Mouse (Mus musculus): ENCODE data around the gene Wdfy1. TPM values are rescaled to one million over a fixed set of nuclear protein-coding genes. Genes with fewer than 3 reads are reported as not detected.
A peak's percentile ranks its signal among the peaks of the same experiment; 100 is the strongest.

Wdfy1 gene
- total RNA-seq, 2 experiments from 2014 or later = 39.3 to 42.0 TPM

- no peak for DNase-seq (ENCODE audit: low spot score in 2 of 2)
- intact Hi-C loops (cut with DNase I) = no loop called here
These were observed 100.2 kb downstream of the Wdfy1 start for GRCm38 (mm10) chr1:79675716-79676115.

DNA sequence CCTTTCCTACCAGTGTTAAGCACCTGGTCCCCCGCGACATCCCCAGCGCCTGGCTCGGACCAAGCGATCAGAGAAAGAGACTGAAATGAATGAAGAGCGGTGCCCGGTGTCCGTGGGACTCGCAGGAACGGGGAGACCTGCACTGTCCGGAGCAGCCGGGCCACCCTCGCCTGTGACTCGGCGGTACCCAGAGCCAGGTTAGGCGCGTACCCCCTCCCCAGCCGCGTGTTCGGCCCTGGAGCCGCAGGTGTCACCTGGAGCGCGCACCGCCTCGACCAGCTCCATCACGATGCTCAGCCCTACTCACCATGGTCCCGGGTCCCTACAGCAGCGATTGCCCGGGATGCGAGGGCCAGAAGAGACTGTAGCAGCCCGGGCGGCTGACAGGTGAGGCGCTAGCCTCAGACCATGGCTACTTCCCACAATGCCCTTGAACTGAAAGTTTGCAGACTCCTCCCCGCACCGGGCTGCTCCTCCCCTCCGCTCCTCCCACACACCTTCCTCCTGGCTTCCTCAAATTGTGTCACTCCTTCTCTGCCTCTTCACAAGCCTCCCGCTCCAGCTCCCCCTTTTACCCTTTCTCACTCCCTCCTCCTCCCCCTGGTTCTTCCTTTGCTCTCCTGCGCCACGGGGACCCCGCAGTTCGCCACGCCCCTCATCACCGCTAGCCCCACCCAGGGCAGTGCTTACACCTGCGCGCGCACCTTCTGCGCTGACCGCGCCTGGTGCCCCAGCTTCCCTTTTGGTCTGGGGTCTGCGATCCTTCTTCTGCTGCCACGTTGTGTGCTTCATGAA lies 104.2 kb downstream of the Wdfy1 start, which contains the start of gene Ap1s3:
TSS of gene Ap1s3 (minus strand) at position 430 of the 795 bp plus-strand sequence.
- intact Hi-C loops (cut with DNase I) = no loop called here
- DNase-seq (ENCODE audit: low spot score in 2 of 2) = peak in 1 of 2 experiments; percentile 50

DNA sequence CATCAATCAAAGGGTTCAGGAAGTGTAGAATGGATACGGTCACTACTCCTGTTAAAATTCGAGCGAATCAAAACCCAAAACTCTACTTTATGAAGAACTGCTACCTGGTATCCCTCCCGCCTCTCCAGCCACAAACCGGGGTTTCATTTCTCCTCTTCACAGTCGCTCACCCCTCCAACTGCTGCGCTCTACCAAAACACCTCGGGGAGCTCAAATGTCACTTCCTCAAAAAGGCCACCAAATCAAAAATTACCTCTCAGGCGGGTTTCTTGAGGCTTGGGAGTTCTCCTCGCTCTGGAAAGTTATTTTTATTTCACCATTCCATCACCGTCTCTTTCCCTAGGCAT lies 104.8 kb downstream of the Wdfy1 start:
- no peak for DNase-seq (ENCODE audit: low spot score in 2 of 2)
- intact Hi-C loops (cut with DNase I) = no loop called here

DNA sequence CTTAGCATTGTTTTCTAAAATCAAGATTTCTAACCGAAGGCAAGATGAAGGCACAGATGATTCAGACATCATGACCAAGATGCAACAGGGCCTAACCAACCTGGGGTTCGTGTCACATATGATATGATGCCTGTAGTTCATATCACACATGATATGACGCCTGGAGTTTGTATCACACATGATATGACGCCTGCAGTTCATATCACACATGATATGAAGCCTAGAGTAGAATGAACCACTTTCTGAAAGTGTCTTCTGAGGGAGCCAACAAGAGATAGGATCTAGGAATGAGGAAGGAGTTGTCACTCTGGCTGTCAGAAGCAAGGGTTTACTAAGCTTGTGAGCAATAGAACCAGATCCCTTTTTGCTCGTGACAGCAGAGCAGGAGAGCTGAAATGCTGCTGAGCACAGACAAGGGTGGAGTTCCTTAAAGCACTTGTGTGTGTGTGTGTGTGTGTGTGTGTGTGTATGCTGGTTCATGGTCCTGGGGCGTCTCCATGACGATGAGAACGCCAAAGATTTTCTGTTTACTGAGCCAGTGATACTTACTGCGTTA lies 106.4 kb downstream of the Wdfy1 start:
- intact Hi-C loops (cut with DNase I) = no loop called here
- DNase-seq (ENCODE audit: low spot score in 2 of 2) = no peak

DNA sequence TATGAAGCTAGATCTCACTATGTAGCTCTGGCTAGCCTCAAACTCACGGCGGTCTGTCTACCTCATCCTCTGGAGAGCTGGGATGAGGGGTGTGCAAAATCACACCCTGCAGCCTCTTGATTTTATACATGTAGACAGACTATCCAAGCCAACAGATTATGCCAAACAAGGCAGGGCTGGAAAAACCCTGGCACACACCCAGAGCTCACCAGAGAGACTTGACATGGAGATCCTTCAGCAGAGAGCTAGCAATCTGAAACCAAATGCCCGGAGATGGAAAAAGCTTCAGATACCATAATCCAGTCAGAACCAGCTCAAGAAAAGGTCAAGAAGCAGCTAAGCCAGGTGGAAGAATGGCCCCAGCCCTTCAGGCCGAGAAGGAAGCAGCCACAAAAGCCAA lies 111.0 kb downstream of the Wdfy1 start:
- no peak for DNase-seq (ENCODE audit: low spot score in 2 of 2)
- intact Hi-C loops (cut with DNase I) = no loop called here

DNA sequence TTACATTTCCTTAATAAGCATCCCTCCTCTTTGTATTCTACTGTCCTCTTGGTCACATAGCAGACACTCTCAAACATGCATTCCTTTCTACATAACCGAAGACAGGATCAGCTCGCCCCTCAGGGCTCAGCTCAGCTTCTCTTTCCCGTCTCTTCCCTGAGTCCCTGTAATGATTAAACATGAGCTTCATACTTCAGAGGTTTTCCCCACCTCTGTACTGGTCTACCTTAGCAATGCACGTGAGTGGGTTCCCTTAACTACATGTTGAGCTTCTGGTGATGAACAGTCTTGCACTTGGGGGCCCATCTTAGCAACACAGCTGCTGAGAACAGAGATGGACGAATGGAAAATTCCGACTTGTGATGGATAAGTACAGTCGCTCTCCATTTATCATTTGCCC lies 116.3 kb downstream of the Wdfy1 start:
- DNase-seq (ENCODE audit: low spot score in 2 of 2) = no peak
- intact Hi-C loops (cut with DNase I) = no loop called here

- intact Hi-C loops (cut with DNase I) = no loop called here
- DNase-seq (ENCODE audit: low spot score in 2 of 2) = peak in 1 of 2 experiments; percentile 30
These were observed 118.5 kb downstream of the Wdfy1 start for GRCm38 (mm10) chr1:79657411-79657810.

DNA sequence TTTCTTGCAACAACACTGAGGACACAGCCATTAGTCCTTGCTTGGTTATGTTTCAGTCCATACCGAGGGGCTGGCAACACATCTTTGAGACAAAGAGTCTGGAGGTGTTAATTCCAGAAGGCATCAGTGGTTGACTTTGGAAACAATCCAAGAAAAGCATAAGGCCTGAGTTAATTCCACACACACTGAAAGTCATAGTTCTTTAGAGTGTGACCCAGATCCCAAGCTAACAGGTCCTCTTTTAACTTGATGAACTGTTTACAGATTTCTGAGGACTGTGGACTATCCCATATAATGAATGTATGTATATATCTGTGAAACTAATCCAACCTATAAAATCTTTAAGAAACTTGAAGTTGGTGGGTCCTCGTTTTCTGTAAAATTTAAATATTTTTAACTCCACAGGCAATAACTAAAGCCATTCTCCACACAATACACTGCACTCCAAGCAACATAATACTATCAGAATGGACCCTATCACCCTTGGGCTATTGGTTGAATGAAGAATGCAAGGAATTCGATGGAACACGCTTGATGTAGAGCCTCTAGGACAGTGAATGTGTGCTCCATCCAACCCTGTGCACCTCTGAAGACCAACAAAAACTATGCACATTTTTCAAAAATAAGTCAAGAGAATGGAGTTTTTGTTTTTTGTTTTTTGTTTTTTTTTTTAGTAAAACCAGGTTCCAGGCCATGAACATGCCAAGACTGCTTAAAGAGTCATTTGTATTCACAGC lies 120.0 kb downstream of the Wdfy1 start:
- intact Hi-C loops (cut with DNase I) = no loop called here
- no peak for DNase-seq (ENCODE audit: low spot score in 2 of 2)

- DNase-seq (ENCODE audit: low spot score in 2 of 2) = no peak
- intact Hi-C loops (cut with DNase I) = no loop called here
These were observed 121.0 kb downstream of the Wdfy1 start for GRCm38 (mm10) chr1:79654948-79655347.

Other genes starting within 250 kb of the Wdfy1 start
- gene Ap1s3, start 104.2 kb downstream of the Wdfy1 start, total RNA-seq (2021) = 1 to 10 TPM; 1.7 to 2.7 TPM
- 10 to 100 TPM; 24.8 to 26.4 TPM for gene Mrpl44, start 125 bp downstream of the Wdfy1 start, total RNA-seq (2021)
- gene Serpine2, start 85.0 kb upstream of the Wdfy1 start, total RNA-seq (2021) = 100 to 1,000 TPM; 161 to 167 TPM

All from left cerebral cortex, postnatal 14 days (tissue).